Mouse (Mus musculus): Measurements from ENCODE around the gene Gabrb2.

Gene Gabrb2

GRCm38 (mm10) chr11:42418996-42419782 lies at the start of gene Gabrb2:
Gene Gabrb2 (plus strand): TSS chr11:42419757.
- CTCF ChIA-PET, result no interaction called here

DNA sequence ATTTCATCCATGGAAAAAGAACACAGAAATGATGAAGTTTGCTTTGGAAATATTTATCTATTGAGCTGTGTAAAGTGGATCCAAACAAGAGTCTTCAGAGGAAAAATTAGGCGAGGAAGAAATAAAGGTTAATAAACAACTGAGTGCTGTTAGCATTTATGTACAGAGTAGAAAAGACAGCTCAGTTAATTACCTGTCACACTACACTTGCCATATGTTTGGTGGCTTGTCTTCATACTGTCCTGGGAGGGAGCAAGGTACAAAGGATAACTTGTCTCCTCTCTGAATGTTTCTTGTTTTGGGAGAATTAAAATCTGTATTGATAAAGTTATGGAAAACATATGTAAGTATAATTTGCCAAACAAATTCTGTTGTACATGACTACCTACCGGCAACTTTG lies 40.6 kb upstream of the Gabrb2 start:
- CTCF ChIA-PET, result no interaction called here

DNA sequence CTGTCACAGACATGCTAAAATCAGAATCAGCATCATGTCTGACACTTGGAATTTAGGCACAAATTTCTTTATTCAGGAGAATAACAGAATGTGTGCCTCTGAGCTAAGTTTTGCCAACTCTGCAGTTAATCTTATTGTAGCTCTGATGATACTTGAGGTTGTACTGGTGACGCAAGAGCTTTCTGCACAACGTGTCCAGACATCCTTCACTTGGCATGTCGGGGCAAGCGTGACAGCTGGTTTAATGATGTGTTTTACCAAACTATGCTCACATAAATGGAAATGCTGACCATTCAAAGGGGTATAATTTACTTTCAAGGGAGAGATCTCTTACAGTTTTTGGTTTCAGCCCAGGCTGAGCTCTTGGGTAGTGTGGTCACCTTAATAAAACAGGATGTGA lies 33.1 kb upstream of the Gabrb2 start:
- CTCF ChIA-PET, result no interaction called here

DNA sequence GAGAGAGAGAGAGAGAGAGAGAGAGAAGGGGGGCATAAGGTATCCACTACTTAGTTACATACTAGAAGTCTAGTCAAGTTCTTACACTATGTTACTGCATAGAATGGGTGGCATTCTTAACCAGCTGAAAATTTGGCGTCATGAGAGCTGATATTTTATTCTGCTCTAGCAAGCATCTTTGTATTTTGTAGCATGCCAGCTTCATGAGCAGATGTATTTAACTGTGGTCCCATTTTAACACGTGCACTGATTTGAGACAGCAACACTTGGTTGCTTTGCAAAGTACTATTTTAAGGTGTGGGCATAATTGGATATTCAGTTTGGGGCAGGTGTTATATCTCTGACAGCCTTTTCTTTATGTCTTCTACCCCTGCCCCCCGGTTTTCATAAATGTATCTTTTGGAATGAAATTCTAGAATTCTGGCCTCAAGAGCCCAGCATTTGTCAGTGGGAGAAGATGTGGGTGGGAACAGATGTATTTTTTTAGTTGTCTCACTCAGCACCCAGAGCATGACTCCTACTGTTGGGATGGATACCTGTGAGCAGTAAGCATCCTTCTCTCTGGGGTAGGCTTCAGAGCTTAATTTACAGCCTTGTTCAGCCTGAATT lies 28.8 kb upstream of the Gabrb2 start:
- CTCF ChIA-PET, result no interaction called here

DNA sequence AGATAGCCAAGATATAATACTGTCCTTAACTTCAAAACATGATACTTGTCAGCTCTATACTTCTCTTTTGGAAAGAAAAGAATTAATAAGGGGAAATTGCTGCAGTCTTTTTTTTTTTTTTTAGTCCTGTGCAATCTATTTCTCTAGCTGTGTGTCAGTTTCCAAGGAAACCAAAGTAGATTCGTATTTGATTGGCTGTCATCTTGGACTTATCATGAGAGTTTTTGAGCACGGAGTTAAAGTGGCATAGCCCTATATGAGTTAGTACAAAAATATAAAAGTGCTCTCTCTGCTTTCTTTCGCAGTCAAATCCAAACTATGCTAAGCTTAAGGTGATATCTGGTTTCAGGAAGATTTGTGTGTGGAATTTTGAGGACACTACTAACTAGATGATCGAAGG lies 26.1 kb upstream of the Gabrb2 start:
- CTCF ChIA-PET, result no interaction called here

- CTCF ChIA-PET, result no interaction called here
Observed at GRCm38 (mm10) chr11:42419791-42420633, 455 bp downstream of the Gabrb2 start.

DNA sequence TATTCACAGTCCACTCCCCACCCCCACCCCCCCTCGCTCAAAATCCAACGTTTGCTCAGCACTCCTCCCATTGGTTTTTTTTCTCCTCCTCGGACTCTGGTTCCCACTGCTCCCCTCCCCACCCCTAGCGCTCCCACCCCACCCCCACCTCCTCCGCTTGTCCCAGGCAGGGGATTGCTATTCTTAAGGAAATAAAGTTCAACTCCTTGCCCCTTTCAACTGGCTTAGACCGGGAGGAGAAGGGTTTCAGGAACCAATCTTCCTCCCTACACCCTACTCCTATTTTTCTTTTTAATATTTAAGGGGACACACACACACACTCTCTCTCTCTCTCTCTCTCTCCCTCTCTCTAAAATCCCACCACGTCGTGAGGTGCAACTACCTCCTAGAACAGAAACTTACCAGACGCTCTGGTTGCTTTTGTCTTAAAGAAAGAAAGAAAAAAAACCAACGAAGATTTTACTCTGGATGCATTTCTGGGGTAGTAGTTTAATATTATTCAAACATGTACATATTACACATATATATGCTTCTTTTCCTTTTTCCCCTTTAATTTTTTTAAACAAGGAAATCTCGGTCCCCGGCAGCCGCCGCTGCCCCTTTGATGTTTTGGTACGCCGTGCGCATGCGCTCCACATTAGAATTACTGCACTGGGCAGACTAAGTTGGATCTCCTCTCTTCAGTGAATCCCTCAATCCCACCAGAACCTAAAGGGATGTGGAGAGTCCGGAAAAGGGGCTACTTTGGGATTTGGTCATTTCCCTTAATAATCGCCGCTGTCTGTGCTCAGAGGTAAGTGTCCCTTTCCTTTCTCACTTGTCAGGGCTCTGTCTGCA lies 1.3 kb downstream of the Gabrb2 start:
- CTCF ChIA-PET, result no interaction called here

DNA sequence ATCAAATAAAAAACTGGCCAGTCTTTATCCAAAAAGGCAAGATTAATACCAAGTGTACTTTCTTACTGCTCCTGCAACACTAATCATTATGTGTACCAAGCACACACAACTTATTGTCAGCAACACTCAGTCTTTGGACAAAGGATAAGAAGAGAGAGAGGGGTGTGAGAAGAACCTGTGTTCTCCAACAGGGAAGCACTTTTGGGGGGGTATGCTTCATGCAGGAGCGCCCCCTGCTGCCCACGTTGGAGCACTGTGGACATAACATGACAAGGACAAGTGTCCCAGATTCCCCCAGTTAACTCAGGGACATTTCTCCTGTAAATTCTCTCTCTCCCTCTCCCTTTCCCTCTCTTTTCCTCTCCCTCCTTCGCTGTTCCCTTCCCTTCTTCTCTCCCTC lies 3.7 kb downstream of the Gabrb2 start:
- CTCF ChIA-PET, result interaction anchor here (0.8 kb wide), 1 partner anchor 104 kb away, joined by 6 read pairs; no protein-coding TSS in a partner anchor

DNA sequence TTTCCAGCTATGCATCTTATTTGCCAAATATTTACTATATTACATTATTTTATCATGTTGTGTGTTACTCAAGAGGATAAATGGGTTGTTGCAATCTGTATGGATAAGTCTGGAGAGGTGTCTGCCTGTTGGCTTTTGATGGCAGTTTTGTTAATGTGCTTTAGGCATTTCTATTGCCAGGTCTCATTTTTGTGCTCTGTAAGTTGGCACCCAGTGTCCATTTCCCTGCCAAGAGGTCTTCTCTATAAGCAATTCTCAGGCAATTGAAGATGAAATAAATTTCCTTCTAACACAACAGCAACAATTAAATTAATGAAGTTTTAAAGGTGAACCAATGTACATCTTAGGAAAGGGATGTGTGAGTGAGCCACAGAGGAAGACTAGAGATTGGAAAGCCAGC lies 11.9 kb downstream of the Gabrb2 start:
- CTCF ChIA-PET, result no interaction called here

- CTCF ChIA-PET, result interaction anchor here (0.6 kb wide), 1 partner anchor 1850 kb away, joined by 4 read pairs; no protein-coding TSS in a partner anchor
Observed at GRCm38 (mm10) chr11:42438978-42439377, 19.4 kb downstream of the Gabrb2 start.

GRCm38 (mm10) chr11:42443641-42444040 lies 24.1 kb downstream of the Gabrb2 start:
- CTCF ChIA-PET, result no interaction called here

DNA sequence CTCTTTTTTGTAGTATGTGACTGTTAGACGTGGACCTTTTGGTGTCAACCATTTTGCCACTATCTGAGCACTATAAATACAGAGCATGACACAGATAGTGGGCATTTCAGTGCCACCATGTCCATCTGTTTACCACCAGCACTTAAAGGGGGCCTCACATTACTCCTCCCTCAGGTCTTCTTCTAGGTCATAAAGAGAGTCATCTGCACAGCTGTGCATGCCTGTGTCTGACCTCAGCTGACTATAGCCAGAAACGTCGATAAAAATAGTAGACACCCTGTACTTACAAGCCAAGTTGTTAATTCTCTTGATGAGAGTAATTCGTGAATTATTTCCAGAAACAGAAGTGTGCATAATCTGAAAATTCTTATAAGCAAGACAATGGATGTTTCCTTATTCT lies 29.4 kb downstream of the Gabrb2 start:
- CTCF ChIA-PET, result no interaction called here

GRCm38 (mm10) chr11:42464136-42464535 lies 44.6 kb downstream of the Gabrb2 start:
- CTCF ChIA-PET, result no interaction called here

DNA sequence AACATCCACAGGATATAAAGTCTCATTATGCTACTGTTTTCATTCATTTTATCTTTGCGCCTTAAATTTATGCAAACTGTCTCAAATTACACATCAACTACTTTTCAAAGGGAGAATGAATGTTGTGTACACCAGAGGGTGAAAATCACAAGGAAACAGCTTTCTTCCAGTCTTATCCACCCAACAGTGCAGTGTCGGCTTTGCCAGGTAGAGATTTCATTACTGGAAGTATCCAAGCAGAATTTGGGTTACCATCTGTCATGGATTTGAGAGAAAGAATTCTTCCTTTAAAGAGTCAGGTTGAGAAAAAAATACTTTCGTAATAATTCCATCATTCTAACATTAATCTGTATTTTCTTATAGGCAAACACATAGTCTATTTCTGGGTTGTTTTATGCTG lies 48.8 kb downstream of the Gabrb2 start:
- CTCF ChIA-PET, result no interaction called here

GRCm38 (mm10) chr11:42474523-42474922 lies 55.0 kb downstream of the Gabrb2 start:
- CTCF ChIA-PET, result no interaction called here

- CTCF ChIA-PET, result interaction anchor here (0.6 kb wide), 1 partner anchor 1729 kb away, joined by 3 read pairs; no protein-coding TSS in a partner anchor
Observed at GRCm38 (mm10) chr11:42487625-42488024, 68.1 kb downstream of the Gabrb2 start.

DNA sequence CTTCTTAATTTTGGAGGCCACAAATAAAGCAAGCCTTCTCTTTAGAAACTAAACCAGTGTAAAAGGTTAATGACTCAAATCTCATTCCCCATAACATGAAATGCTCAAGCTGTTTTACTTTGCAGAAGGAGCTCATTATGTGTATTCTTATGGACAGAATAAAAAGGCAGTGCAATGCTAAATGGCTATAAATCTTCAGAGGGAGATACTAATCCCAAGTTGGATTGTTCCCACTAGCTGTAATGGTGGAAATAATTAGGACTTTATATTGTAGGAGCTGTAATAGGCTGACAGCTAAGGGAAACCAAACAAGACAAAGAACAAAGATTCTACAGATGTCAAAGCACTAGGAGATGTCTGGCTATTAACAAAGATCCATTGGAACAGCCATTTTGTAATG lies 81.6 kb downstream of the Gabrb2 start:
- CTCF ChIA-PET, result no interaction called here

DNA sequence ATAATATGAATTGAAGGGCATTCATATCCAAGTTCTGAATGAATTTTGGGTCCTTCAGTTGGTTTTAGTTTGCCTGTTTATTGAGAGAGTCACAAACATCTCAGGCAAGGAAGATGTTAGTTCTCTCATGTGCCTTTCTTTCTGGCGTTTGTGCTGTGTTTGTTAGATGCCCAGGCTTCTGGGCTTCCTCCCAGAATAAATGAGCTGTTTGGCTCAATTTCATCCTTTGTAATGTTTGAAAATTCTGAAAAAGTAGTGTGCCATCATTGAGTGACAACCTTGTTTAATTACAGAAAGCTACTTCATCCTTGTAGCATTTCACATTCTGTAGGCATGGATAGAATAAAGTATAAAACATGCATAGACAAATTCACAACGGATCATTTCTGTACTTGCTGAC lies 85.9 kb downstream of the Gabrb2 start:
- CTCF ChIA-PET, result no interaction called here

- CTCF ChIA-PET, result no interaction called here
Observed at GRCm38 (mm10) chr11:42505911-42506310, 86.4 kb downstream of the Gabrb2 start.

- CTCF ChIA-PET, result no interaction called here
Observed at GRCm38 (mm10) chr11:42521960-42522359, 102.4 kb downstream of the Gabrb2 start.

DNA sequence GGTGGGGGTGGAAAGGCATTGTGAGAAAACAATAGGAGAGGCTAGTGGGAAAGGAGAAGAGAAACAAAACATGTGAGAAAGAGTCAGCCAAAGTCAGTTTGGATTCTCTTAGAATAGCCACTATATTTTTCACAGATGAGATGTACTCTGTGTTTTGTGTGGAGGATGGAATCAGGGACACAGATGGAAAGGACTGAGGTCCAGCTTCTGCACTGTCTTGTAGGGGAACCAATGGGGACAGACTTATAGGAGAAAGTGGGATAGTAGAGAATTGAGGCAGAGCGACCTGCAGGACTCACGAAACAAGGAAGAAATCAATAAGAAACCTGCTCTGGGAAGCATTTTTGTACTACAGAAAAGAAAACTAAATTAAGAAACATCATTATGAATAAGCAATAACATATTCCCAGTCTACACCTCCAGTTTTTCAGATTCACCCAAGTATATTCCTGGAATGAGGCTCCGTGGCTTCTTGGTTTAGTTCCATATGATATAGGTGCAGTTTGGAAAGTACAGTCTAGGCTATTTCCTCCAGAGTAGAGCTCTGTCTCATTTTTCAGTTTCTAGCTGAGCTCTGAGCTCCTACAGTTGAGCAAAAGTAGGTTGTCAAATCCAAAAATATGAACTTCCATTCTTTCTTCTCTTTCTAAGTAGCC lies 108.8 kb downstream of the Gabrb2 start:
- CTCF ChIA-PET, result interaction anchor here (0.6 kb wide), 1 partner anchor 1238 kb away, joined by 3 read pairs; no protein-coding TSS in a partner anchor
